Mouse (Mus musculus) liver, embryonic 11.5 days (tissue): ENCODE measurements around the gene Gjc2. TPM values are rescaled to one million over a fixed set of nuclear protein-coding genes. Genes with fewer than 3 reads are reported as not detected.

Experiments
- ATAC-seq: fragments of 200-750 bp; cut with Nextera tagmentation; replicated peaks from 2 replicates; pipeline ENCODE4 v1.8.0; 2017; ENCODE audit warnings: moderate number of reproducible peaks, mild to moderate bottlenecking, moderate TSS enrichment, moderate library complexity; ENCODE audit not compliant: low FRiP score
- DNase-seq: peaks from one replicate; pipeline ENCODE4 v3.0.0-alpha.2; 2017; ENCODE audit warnings: low spot score
- H3K27ac ChIP-seq: fragments of 300-500 bp; sonication (generic); 2 replicates; pipeline ENCODE4 v1.5.1; 2014; ENCODE audit warnings: mild to moderate bottlenecking, low read depth, low read length, control low read depth
- H3K27me3 ChIP-seq: fragments of 300-500 bp; sonication (generic); replicated peaks from 2 replicates; pipeline ENCODE4 v1.6.1; 2014; ENCODE audit warnings: low read length, mixed read lengths; ENCODE audit not compliant: control insufficient read depth, insufficient read depth
- H3K36me3 ChIP-seq: fragments of 300-500 bp; sonication (generic); 2 replicates; pipeline ENCODE4 v1.6.1; 2014; ENCODE audit warnings: mild to moderate bottlenecking, low read length, moderate library complexity, mixed read lengths; ENCODE audit not compliant: control insufficient read depth, insufficient read depth
- H3K4me1 ChIP-seq: fragments of 300-500 bp; sonication (generic); replicated peaks from 2 replicates; pipeline ENCODE4 v1.6.1; 2014; ENCODE audit warnings: low read length, mixed read lengths; ENCODE audit not compliant: control insufficient read depth, insufficient read depth
- H3K4me2 ChIP-seq: fragments of 300-500 bp; sonication (generic); 2 replicates; pipeline ENCODE4 v1.6.1; 2014; ENCODE audit warnings: mild to moderate bottlenecking, control low read depth, moderate library complexity
- H3K4me3 ChIP-seq: fragments of 300-500 bp; sonication (generic); 2 replicates; pipeline ENCODE4 v1.5.1; 2014; ENCODE audit warnings: low read depth, low read length, control low read depth
- H3K9ac ChIP-seq: fragments of 300-500 bp; sonication (generic); 2 replicates; pipeline ENCODE4 v1.6.1; 2014; ENCODE audit warnings: low read depth, low read length, control low read depth
- H3K9me3 ChIP-seq: fragments of 300-500 bp; sonication (generic); 2 replicates; pipeline ENCODE4 v1.6.1; 2016; ENCODE audit warnings: low read length, inconsistent platforms, mixed read lengths; ENCODE audit not compliant: control insufficient read depth
- WGBS: fragments of 180-500 bp; shearing (Covaris S2); extraction: QIAGEN DNeasy Blood & Tissue Kit; methylation state at CpG from one replicate; pipeline ENCODE4 v1.1.7; 2014; 5-methylcytosine and 5-hydroxymethylcytosine counted together
- polyA plus RNA-seq: library from polyadenylated mRNA; unstranded; fragments of >200 nt; fragmentation: Nextera tagmentation; extraction: Ambion mirVana; gene quantifications from 2 replicates; pipeline ENCODE4 v1.2.1, GENCODE M21; 2014

Gene Gjc2
- polyA plus RNA-seq, 1 experiment from 2014 or later = 0.07 TPM

- peak within 1 kb of the TSS; percentile 80 for H3K9ac ChIP-seq
- ATAC-seq (no peak), DNase-seq (no peak)
- H3K4me3 ChIP-seq = peak within 1 kb of the TSS; percentile 78
- WGBS = 5% methylated on average over 16 of the region's 16 CpGs
- no peaks in the 10 kb centered on the region for H3K27me3 ChIP-seq
- H3K36me3 ChIP-seq = no peaks in the 10 kb centered on the region
- H3K9me3 ChIP-seq = no peaks in the 10 kb centered on the region
- peaks cover 3% of the 10 kb centered on the region for H3K4me1 ChIP-seq
- H3K27ac ChIP-seq = peak within 1 kb of the TSS; percentile 93
- H3K4me2 ChIP-seq = peak within 1 kb of the TSS; percentile 85
These were observed 9.0 kb upstream of the Gjc2 start, which contains the start of gene Guk1 for GRCm38 (mm10) chr11:59192059-59192386. Gene Guk1 (minus strand): TSS chr11:59192212.

DNA sequence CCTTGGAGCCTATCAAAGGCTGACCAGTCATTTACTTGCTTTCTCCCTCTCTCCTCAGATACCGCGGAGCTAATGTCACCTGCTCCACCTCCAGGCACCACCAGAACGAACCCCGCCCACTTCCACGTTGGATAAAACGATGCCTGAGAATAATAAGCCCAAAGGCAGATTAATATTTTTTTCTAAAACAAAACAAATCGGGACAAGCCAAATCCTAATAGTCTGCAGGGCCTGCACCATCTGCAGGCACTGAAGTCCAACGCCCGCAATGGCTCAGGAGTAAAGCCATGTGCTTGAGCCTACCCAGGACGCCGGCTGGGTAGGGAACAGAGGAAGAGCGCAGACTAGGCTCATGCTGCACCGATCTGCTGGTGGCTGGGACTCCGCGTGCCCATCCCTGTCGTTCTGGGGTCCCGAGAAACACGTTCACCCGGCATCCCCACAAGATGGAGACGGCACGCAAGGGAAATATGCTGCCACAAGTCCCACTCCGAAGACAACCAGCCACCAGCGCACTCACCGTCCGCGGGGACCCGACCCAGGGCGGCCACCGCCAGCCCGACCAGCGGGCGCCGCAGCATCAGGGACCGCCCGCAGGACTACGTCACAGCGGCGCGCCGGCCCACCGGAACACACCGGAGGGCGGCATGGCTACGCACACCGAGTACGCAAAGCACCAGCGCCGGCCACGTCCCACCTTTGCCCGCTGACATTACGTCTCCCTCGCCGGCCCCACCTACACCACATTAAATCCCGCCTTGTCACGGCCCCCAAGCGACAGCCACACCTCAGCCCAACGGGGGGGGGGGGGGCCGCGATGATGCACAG, 8.4 kb upstream of the Gjc2 start:
- peak overlapping the region; percentile 93 for H3K27ac ChIP-seq
- H3K9ac ChIP-seq = peak overlapping the region; percentile 80
- peak overlapping the region; percentile 85 for H3K4me2 ChIP-seq
- H3K4me3 ChIP-seq = peak overlapping the region; percentile 78
- H3K4me1 ChIP-seq = peaks cover 3% of the 10 kb centered on the region
- H3K9me3 ChIP-seq = no peaks in the 10 kb centered on the region
- H3K27me3 ChIP-seq = no peaks in the 10 kb centered on the region
- H3K36me3 ChIP-seq = no peaks in the 10 kb centered on the region
- peak; percentile 96 for ATAC-seq
- peak; percentile 92 for DNase-seq
- WGBS = under 1% methylated on average over 53 of the region's 59 CpGs

DNA sequence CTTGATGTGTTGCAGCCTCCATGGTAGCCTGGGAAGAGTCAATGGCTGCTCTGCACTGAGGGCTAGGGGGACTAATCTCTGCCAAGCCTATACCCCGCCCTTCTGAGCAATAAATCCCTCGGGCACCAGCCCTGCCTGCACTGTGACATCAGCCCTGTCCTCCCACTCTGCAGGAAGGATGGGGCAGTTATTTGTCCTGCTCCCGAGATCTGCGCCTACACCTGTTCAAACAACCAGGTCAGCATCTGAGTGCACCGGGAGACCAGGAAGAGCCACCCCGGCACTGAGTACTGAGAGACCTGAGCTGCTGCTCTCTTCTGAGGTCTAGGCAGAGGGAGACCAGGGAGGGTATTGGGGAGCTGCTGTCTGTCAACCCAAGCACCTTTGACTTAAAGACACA, 4.7 kb upstream of the Gjc2 start:
- H3K9ac ChIP-seq = no peak overlapping the region
- H3K27me3 ChIP-seq = no peaks in the 10 kb centered on the region
- H3K4me1 ChIP-seq = peaks cover 11% of the 10 kb centered on the region
- WGBS = 70% methylated on average over 6 of the region's 6 CpGs
- ATAC-seq = no peak
- H3K27ac ChIP-seq = no peak overlapping the region
- no peak overlapping the region for H3K4me3 ChIP-seq
- no peaks in the 10 kb centered on the region for H3K9me3 ChIP-seq
- peaks cover 14% of the 10 kb centered on the region for H3K36me3 ChIP-seq
- DNase-seq = no peak
- no peak overlapping the region for H3K4me2 ChIP-seq

DNA sequence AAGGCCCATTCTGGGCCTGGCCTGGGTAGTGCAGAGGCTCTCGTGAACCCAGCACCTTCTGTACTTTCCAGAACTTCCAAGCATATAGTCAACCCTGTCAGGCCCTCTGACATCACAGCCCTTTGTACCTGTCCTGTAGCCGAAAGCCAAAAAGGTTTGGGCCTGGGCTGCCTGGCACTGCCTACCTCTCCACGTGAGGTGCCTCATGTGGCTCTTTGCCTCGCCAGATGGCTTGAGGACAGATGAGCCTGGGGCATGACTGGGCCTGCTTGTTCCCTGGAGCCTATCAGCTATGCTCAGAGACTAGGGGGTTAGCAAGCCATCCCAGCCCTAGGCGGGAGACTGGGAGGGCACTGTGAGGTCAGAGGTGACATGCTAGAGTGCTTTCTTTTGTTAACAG, 2.5 kb upstream of the Gjc2 start:
- 84% methylated on average over 5 of the region's 5 CpGs for WGBS
- Histone ChIP-seq H3K4me3 (no peak overlapping the region), H3K27ac (no peak overlapping the region)

DNA sequence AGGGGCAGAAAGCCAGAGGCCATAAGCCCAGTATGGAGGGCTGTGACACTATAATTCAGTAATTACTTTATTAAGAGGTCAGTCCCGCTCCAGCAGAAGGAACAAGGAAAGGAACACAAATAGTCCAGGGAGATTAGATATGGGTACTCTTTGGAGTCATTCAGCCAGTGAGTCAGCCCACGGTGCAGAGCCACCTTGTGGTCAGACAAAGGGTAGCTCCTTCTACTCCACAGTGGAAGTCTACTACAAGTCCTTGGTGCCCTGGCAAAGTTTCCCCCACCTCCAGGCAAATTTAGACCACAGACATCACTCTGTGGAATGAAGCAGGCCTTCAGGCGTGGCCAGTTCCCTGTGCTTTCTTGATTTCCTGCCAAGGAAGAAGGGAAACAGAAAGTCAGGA, 808 bp upstream of the Gjc2 start:
- Histone ChIP-seq H3K27me3 (peaks cover 12% of the 10 kb centered on the region), H3K9ac (no peak overlapping the region), H3K4me2 (no peak overlapping the region), H3K4me1 (peaks cover 8% of the 10 kb centered on the region; the same call in 1 of the 2 replicates), H3K4me3 (no peak overlapping the region), H3K36me3 (peaks cover 14% of the 10 kb centered on the region), H3K27ac (no peak overlapping the region), H3K9me3 (no peaks in the 10 kb centered on the region)
- DNase-seq (no peak), ATAC-seq (peak; percentile 65)
- WGBS = 37% methylated on average over 3 of the region's 3 CpGs

More for the DNA sequence above, 2.5 kb upstream of the Gjc2 start:
- DNase-seq (no peak), ATAC-seq (no peak)
- no peaks in the 10 kb centered on the region for H3K9me3 ChIP-seq
- H3K27me3 ChIP-seq = no peaks in the 10 kb centered on the region
- H3K36me3 ChIP-seq = peaks cover 14% of the 10 kb centered on the region
- no peak overlapping the region for H3K9ac ChIP-seq
- H3K4me2 ChIP-seq = no peak overlapping the region
- peaks cover 8% of the 10 kb centered on the region for H3K4me1 ChIP-seq

- Histone ChIP-seq H3K4me3 (no peak overlapping the region), H3K36me3 (no peaks in the 10 kb centered on the region), H3K9ac (no peak overlapping the region), H3K4me2 (no peak overlapping the region; the same call in 1 of the 2 replicates), H3K27ac (no peak overlapping the region), H3K4me1 (no peaks in the 10 kb centered on the region), H3K27me3 (peaks cover 64% of the 10 kb centered on the region), H3K9me3 (no peaks in the 10 kb centered on the region)
- DNase-seq (no peak), ATAC-seq (no peak)
- 11% methylated on average over 34 of the region's 34 CpGs for WGBS
These were observed 6.1 kb downstream of the Gjc2 start for GRCm38 (mm10) chr11:59176921-59177320.

- 4% methylated on average over 45 of the region's 48 CpGs for WGBS
- Histone ChIP-seq H3K4me3 (0 out of 2 replicates have a peak overlapping the region, but pooled peaks have one; percentile 1), H3K27ac (no peak overlapping the region), H3K4me2 (peak overlapping the region; percentile 3; the same call in 1 of the 2 replicates), H3K9ac (no peak overlapping the region), H3K4me1 (no peaks in the 10 kb centered on the region), H3K36me3 (no peaks in the 10 kb centered on the region), H3K27me3 (peaks cover 64% of the 10 kb centered on the region), H3K9me3 (no peaks in the 10 kb centered on the region)
- ATAC-seq = no peak
- DNase-seq = no peak
These were observed 6.5 kb downstream of the Gjc2 start for GRCm38 (mm10) chr11:59176475-59176874.

DNA sequence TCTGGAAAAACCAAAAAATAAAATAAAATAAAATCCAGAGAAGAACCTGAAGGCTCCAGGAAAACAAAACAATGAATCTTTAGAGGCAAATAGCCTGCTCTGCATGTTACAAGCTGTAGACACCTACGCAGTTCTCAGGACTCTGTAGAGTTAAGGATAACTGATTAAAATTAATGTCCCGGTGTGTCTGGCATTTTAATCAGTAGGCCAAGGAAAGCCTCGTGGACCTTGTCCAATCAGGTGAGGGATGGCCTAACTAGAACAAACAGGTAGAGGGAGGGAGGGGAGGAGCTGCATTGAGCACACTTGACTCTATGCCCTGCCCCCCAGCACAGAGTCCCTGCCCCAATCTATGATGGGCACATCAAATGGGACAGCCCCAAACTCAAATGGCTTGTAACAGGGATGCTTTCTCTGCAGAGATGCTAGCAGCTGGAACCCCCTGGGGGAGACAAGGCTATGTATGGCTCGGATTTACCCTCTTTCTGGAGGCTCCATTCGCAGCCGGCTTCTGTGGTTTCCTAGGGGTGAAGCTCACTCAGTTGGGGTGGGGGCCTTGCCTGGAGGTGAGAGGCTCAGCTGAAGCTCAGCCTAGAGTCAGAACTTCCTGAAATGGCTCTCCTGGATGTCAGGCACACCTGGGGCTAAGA, 8.7 kb downstream of the Gjc2 start:
- no peak overlapping the region for H3K9ac ChIP-seq
- WGBS = 54% methylated on average over 6 of the region's 6 CpGs
- no peak overlapping the region for H3K27ac ChIP-seq
- peaks cover 3% of the 10 kb centered on the region; the same call in 1 of the 2 replicates for H3K4me1 ChIP-seq
- no peak for DNase-seq
- peaks cover 57% of the 10 kb centered on the region for H3K27me3 ChIP-seq
- no peak overlapping the region for H3K4me3 ChIP-seq
- no peak overlapping the region for H3K4me2 ChIP-seq
- H3K36me3 ChIP-seq = no peaks in the 10 kb centered on the region
- H3K9me3 ChIP-seq = no peaks in the 10 kb centered on the region
- ATAC-seq = no peak
